Mouse (Mus musculus): ENCODE data around the gene Gm20388.

DNA sequence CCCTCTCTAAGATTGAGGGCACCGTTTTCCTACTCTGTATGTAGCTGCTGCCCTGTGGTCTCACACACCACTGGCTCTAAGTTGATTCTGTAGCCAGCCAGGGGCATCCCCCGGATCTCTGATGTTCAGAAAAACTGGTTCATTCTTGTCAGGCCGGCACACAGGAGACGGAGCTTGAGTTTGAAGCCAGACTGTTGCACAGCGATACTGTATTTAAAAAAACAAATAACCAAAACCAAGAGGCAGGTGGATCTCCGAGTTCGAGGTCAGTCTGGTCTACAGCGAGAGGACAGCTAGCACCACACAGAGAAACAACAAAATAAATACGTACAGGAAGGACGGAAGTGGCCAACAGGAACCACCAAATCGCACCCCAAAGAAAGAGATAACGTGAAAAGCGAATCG, 3154.2 kb downstream of the Gm20388 start:
- TF ChIP-seq POLR2A (IDR thresholded peaks at IDR 0.05; ENCODE audit: insufficient read depth, low read depth, low read length): no peak
- TF ChIP-seq CTCF (IDR thresholded peaks at IDR 0.05; ENCODE audit: insufficient read depth, low read depth, low read length): no peak

Measured in olfactory bulb, adult 2 months (tissue).